Mouse (Mus musculus) midbrain, embryonic 11.5 days (tissue): ENCODE results near the gene Pip4k2a. TPM values are rescaled to one million over a fixed set of nuclear protein-coding genes. Genes with fewer than 3 reads are reported as not detected.
A peak's percentile ranks its signal among the peaks of the same experiment; 100 is the strongest.

ENCODE experiments used
- ATAC-seq: fragments of 200-750 bp; cut with Nextera tagmentation; 2 replicates; pipeline ENCODE4 v1.8.0; 2017; ENCODE audit warnings: moderate TSS enrichment, moderate library complexity; ENCODE audit not compliant: low FRiP score
- DNase-seq: peaks from one replicate; pipeline ENCODE4 v3.0.0; 2015; ENCODE audit warnings: low spot score; ENCODE audit errors: missing footprints
- H3K27ac ChIP-seq: fragments of 300-500 bp; sonication (generic); 2 replicates; pipeline ENCODE4 v1.5.1; 2014; ENCODE audit warnings: low read depth, low read length
- H3K27me3 ChIP-seq: fragments of 300-500 bp; sonication (generic); 2 replicates; pipeline ENCODE4 v1.6.1; 2014; ENCODE audit warnings: mild to moderate bottlenecking, low read length, moderate library complexity, mixed read lengths; ENCODE audit not compliant: control insufficient read depth, insufficient read depth
- H3K36me3 ChIP-seq: fragments of 300-500 bp; sonication (generic); 2 replicates; pipeline ENCODE4 v1.6.1; 2014; ENCODE audit warnings: mild to moderate bottlenecking, low read length, moderate library complexity, mixed read lengths; ENCODE audit not compliant: control insufficient read depth, insufficient read depth
- H3K4me1 ChIP-seq: fragments of 300-500 bp; sonication (generic); 2 replicates; pipeline ENCODE4 v1.6.1; 2014; ENCODE audit warnings: low read length; ENCODE audit not compliant: control insufficient read depth, insufficient read depth
- H3K4me2 ChIP-seq: fragments of 300-500 bp; sonication (generic); 2 replicates; pipeline ENCODE4 v1.6.1; 2014; ENCODE audit warnings: mild to moderate bottlenecking, moderate library complexity
- H3K4me3 ChIP-seq: fragments of 300-500 bp; sonication (generic); 2 replicates; pipeline ENCODE4 v1.5.1; 2014; ENCODE audit warnings: low read depth, low read length
- H3K9ac ChIP-seq: fragments of 300-500 bp; sonication (generic); 2 replicates; pipeline ENCODE4 v1.6.1; 2014; ENCODE audit warnings: low read length
- H3K9me3 ChIP-seq: fragments of 300-500 bp; sonication (generic); 2 replicates; pipeline ENCODE4 v1.6.1; 2016; ENCODE audit warnings: low read length; ENCODE audit not compliant: control insufficient read depth
- WGBS: fragments of 180-500 bp; shearing (Covaris S2); extraction: QIAGEN DNeasy Blood & Tissue Kit; methylation state at CpG from one replicate; pipeline ENCODE4 v1.1.7; 2014; 5-methylcytosine and 5-hydroxymethylcytosine counted together
- polyA plus RNA-seq: library from polyadenylated mRNA; unstranded; fragments of >200 nt; fragmentation: Nextera tagmentation; extraction: Ambion mirVana; gene quantifications from 2 replicates; pipeline ENCODE4 v1.2.1, GENCODE M21; 2014

The Pip4k2a gene
- polyA plus RNA-seq, 1 experiment from 2014 or later: 9.7 TPM

GRCm38 (mm10) chr2:18960376-18960973 is 37.5 kb downstream of the Pip4k2a start:
- peak; percentile 73 for DNase-seq
- no peaks in the 10 kb centered on the region for H3K36me3 ChIP-seq
- no peak overlapping the region for H3K4me3 ChIP-seq
- no peak overlapping the region for H3K27ac ChIP-seq
- ATAC-seq: no peak
- WGBS: 57% methylated on average over 7 of the region's 7 CpGs
- H3K27me3 ChIP-seq: no peaks in the 10 kb centered on the region
- H3K4me1 ChIP-seq: peaks cover 2% of the 10 kb centered on the region
- no peaks in the 10 kb centered on the region for H3K9me3 ChIP-seq
- H3K9ac ChIP-seq: no peak overlapping the region
- no peak overlapping the region for H3K4me2 ChIP-seq

GRCm38 (mm10) chr2:18959558-18959957 is 38.4 kb downstream of the Pip4k2a start:
- Histone ChIP-seq H3K4me2 (no peak overlapping the region), H3K9ac (no peak overlapping the region), H3K27me3 (no peaks in the 10 kb centered on the region), H3K4me1 (peaks cover 2% of the 10 kb centered on the region), H3K4me3 (no peak overlapping the region), H3K27ac (no peak overlapping the region), H3K9me3 (no peaks in the 10 kb centered on the region), H3K36me3 (no peaks in the 10 kb centered on the region)
- peak; percentile 79 for DNase-seq
- WGBS: 93% methylated on average over 5 of the region's 5 CpGs
- ATAC-seq: no peak

GRCm38 (mm10) chr2:18959008-18959407 is 38.9 kb downstream of the Pip4k2a start:
- ATAC-seq: no peak
- Histone ChIP-seq H3K4me1 (peaks cover 2% of the 10 kb centered on the region), H3K9me3 (no peaks in the 10 kb centered on the region), H3K36me3 (no peaks in the 10 kb centered on the region), H3K4me2 (no peak overlapping the region), H3K9ac (no peak overlapping the region), H3K27me3 (no peaks in the 10 kb centered on the region), H3K4me3 (no peak overlapping the region), H3K27ac (no peak overlapping the region)
- no peak for DNase-seq
- 90% methylated on average over 6 of the region's 6 CpGs for WGBS

- Histone ChIP-seq H3K4me1 (peaks cover 2% of the 10 kb centered on the region), H3K27me3 (no peaks in the 10 kb centered on the region), H3K9me3 (no peaks in the 10 kb centered on the region), H3K9ac (no peak overlapping the region), H3K36me3 (no peaks in the 10 kb centered on the region), H3K4me3 (no peak overlapping the region), H3K27ac (no peak overlapping the region), H3K4me2 (no peak overlapping the region)
- ATAC-seq (no peak), DNase-seq (no peak)
- 91% methylated on average over 5 of the region's 5 CpGs for WGBS
Observed at GRCm38 (mm10) chr2:18958501-18958900, 39.4 kb downstream of the Pip4k2a start.

DNA sequence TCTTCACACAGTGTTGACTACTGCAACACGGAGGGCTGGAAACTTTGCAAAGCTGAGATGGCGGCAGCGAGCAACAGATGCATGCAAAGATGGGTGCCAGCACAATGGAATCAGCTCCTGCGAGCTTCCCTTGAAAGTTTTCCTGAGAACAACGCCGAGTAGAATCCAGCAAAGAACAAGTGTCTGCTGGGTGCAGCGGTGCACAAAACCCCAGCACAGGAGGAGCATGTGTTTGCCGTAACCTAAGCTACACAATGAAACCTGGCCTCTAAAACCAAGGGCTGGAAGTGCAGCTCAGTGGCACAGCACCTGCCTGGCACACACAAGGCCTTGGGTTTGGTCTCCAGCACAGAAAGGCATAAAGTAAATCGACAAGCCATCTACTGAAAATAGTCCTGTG is 39.9 kb downstream of the Pip4k2a start:
- Histone ChIP-seq H3K27ac (no peak overlapping the region), H3K4me3 (no peak overlapping the region), H3K9me3 (no peaks in the 10 kb centered on the region), H3K4me2 (no peak overlapping the region), H3K9ac (no peak overlapping the region), H3K4me1 (peaks cover 2% of the 10 kb centered on the region), H3K27me3 (no peaks in the 10 kb centered on the region), H3K36me3 (no peaks in the 10 kb centered on the region)
- no peak for ATAC-seq
- DNase-seq: no peak
- 81% methylated on average over 9 of the region's 9 CpGs for WGBS

- no peaks in the 10 kb centered on the region for H3K36me3 ChIP-seq
- no peak overlapping the region for H3K9ac ChIP-seq
- ATAC-seq (no peak), DNase-seq (no peak)
- H3K4me3 ChIP-seq: no peak overlapping the region
- H3K27ac ChIP-seq: no peak overlapping the region
- WGBS: 96% methylated on average over 7 of the region's 7 CpGs
- H3K4me1 ChIP-seq: peaks cover 2% of the 10 kb centered on the region
- H3K4me2 ChIP-seq: no peak overlapping the region
- H3K9me3 ChIP-seq: no peaks in the 10 kb centered on the region
- H3K27me3 ChIP-seq: no peaks in the 10 kb centered on the region
Observed at GRCm38 (mm10) chr2:18957459-18957858, 40.5 kb downstream of the Pip4k2a start.

DNA sequence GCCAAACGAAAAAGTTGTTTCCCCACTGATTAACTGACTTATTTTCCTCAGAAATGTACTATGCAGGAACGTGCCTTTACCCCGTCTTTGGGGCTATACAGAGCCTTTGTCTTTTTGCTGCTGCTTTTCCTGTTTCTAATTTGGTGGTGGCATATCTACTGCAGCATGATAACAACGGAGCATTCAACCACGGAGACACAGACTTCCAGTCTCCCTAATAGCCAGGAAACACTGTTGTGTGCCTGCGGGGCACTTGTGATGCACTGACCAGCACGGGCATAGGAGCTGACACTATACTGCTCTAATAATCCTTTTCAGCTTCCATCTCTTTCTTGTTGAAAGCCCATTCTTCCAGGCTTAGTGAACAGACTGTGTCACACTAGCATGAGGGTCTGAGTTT is 41.0 kb downstream of the Pip4k2a start:
- H3K4me1 ChIP-seq: peaks cover 2% of the 10 kb centered on the region
- no peak overlapping the region for H3K27ac ChIP-seq
- no peak for ATAC-seq
- H3K36me3 ChIP-seq: no peaks in the 10 kb centered on the region
- H3K4me2 ChIP-seq: no peak overlapping the region
- no peak overlapping the region for H3K9ac ChIP-seq
- H3K4me3 ChIP-seq: no peak overlapping the region
- 72% methylated on average over 7 of the region's 7 CpGs for WGBS
- no peaks in the 10 kb centered on the region for H3K27me3 ChIP-seq
- DNase-seq: no peak
- H3K9me3 ChIP-seq: no peaks in the 10 kb centered on the region

DNA sequence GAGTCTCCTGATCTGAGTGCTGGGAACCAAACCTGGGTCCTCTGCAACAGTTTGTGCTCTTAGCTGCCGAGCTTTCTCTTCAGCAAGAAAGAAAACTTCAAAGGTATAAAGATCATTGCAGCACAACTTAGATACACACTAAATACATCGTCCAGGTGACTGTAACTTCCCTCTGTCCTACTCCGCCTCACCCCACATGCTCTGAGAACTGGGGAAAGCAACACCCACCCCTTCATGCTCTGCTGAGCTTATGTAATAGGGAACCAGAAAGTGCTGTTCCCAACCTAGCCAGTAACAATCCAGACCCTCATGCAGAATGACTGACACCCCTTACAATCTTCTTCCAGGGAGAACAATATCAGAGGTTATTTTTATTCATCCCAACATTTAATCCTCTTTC is 41.5 kb downstream of the Pip4k2a start:
- DNase-seq: no peak

DNA sequence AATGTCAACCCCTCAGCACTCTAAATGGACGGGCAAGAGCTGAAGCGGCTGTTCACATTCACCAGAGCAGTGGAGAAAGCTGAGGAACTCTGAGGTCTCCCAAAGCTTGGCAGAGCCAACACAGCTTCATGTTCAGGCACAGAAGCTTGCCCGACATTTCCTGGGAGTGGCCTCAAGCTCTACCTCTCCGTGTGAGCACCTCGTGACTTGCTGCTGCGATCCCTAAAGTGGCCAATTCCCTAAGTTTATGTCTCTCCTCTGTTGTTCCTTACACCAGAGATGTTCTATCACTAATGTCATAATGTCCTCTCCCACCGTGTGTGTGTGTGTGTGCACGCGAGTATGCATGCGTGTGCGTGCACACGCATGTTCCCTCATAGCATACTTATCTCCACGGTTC is 42.3 kb downstream of the Pip4k2a start:
- Histone ChIP-seq H3K4me2 (no peak overlapping the region), H3K4me3 (no peak overlapping the region), H3K9me3 (no peaks in the 10 kb centered on the region), H3K27me3 (no peaks in the 10 kb centered on the region), H3K36me3 (no peaks in the 10 kb centered on the region), H3K4me1 (peaks cover 2% of the 10 kb centered on the region), H3K9ac (no peak overlapping the region), H3K27ac (no peak overlapping the region)
- no peak for DNase-seq
- WGBS: 93% methylated on average over 13 of the region's 13 CpGs
- no peak for ATAC-seq

More for the DNA sequence above, 41.5 kb downstream of the Pip4k2a start:
- Histone ChIP-seq H3K9ac (no peak overlapping the region), H3K27me3 (no peaks in the 10 kb centered on the region), H3K9me3 (no peaks in the 10 kb centered on the region), H3K4me1 (peaks cover 2% of the 10 kb centered on the region), H3K4me2 (no peak overlapping the region), H3K4me3 (no peak overlapping the region), H3K36me3 (no peaks in the 10 kb centered on the region), H3K27ac (no peak overlapping the region)
- ATAC-seq: no peak
- 65% methylated on average over 3 of the region's 3 CpGs for WGBS
